26 mouse cellular contexts compared by ENCODE assay signal in the genomic region with DNA sequence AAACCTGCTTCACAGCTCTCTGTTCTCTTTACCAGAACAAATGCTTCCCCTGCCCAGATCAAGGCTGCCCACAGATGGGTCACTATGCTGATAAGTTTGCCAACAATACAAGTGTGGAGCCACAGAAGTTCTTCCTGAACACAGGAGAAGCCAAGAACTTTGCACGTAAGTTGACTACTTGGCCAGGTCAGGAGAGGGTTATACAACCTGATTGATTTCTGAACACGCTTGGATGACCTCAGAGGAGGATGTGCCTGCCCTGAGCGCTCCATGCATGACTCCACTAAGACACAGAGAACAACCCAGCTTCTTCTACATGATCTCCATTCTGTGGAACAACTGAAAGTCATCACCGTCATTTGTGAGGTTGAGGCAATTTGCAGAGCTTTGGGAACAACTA. TPM values are rescaled to one million over a fixed set of nuclear protein-coding genes. Genes with fewer than 3 reads are reported as not detected.
DNase-seq lines count a peak whose midpoint lies in the region; ATAC-seq lines count a peak whose summit lies in the region.
"Had no signal": no experiment of that assay in that cellular context is flagged by ENCODE, and none has a peak within 500 bp of the region (broad histone marks: within the 10 kb centered on the region; RNA-seq: fewer than 3 reads in every experiment).

No protein-coding gene starts in this region.

- no peak overlapping the region for H3K9ac ChIP-seq in kidney, embryonic 16.5 days (replicated peaks; ENCODE audit: low read length)
- H3K9ac ChIP-seq: embryonic facial prominence, embryonic 13.5 days; forebrain, embryonic 12.5 days; forebrain, embryonic 15.5 days; hindbrain, embryonic 12.5 days; hindbrain, embryonic 15.5 days had no signal

- H3K4me3 ChIP-seq in kidney, embryonic 16.5 days (ENCODE audit: low read length), result no peak overlapping the region
- H3K4me3 ChIP-seq: embryonic facial prominence, embryonic 13.5 days; erythroblast, embryonic 14.5 days; forebrain, embryonic 12.5 days; forebrain, embryonic 15.5 days; heart, adult 2 months; heart, embryonic 10.5 days; hindbrain, embryonic 12.5 days; hindbrain, embryonic 15.5 days had no signal

- 53% methylated on average over 4 of the region's 4 CpGs for WGBS in kidney, embryonic 16.5 days

- no peak for ATAC-seq in kidney, embryonic 16.5 days (ENCODE audit: low FRiP score, low TSS enrichment)
- ATAC-seq: forebrain, embryonic 15.5 days; Patski had no signal

- no peaks in the 10 kb centered on the region for H3K4me1 ChIP-seq in kidney, embryonic 16.5 days (ENCODE audit: insufficient read depth, low read length)
- H3K4me1 ChIP-seq: embryonic facial prominence, embryonic 13.5 days; forebrain, embryonic 15.5 days; heart, embryonic 10.5 days; hindbrain, embryonic 12.5 days; hindbrain, embryonic 15.5 days had no signal

- peak; percentile 6 for DNase-seq in kidney, adult 11 months
- no peak for DNase-seq in kidney, postnatal 10 days
- DNase-seq in kidney, adult 9 months, result peak; percentile 41
- peak; percentile 13 for DNase-seq in testis, postnatal 10 days (ENCODE audit: low spot score)
- no peak for DNase-seq in testis, postnatal 14 days (ENCODE audit: low spot score)
- DNase-seq: adrenal gland, postnatal 10 days; B cell, adult 2 months; cerebellum, adult 11 months; cerebellum, adult 2 months; cerebellum, adult 9-11 months; cerebellum, postnatal 25 days; gastrocnemius, postnatal 25 days; heart, adult 2 months had no signal

- no peaks in the 10 kb centered on the region for H3K9me3 ChIP-seq in kidney, embryonic 16.5 days (ENCODE audit: low read length)
- H3K9me3 ChIP-seq: embryonic facial prominence, embryonic 13.5 days; forebrain, embryonic 12.5 days; forebrain, embryonic 15.5 days; heart, embryonic 10.5 days; hindbrain, embryonic 12.5 days; hindbrain, embryonic 15.5 days had no signal

- H3K27me3 ChIP-seq in kidney, embryonic 16.5 days (ENCODE audit: insufficient read depth, low read length), result no peaks in the 10 kb centered on the region
- H3K27me3 ChIP-seq: CH12.LX; embryonic facial prominence, embryonic 13.5 days; forebrain, embryonic 12.5 days; forebrain, embryonic 15.5 days; hindbrain, embryonic 12.5 days; hindbrain, embryonic 15.5 days had no signal

- no peaks in the 10 kb centered on the region for H3K36me3 ChIP-seq in kidney, embryonic 16.5 days (ENCODE audit: insufficient read depth, low read length)
- H3K36me3 ChIP-seq: embryonic facial prominence, embryonic 13.5 days; forebrain, embryonic 12.5 days; forebrain, embryonic 15.5 days; G1E; heart, embryonic 10.5 days; hindbrain, embryonic 12.5 days; hindbrain, embryonic 15.5 days had no signal

- H3K4me2 ChIP-seq in kidney, embryonic 16.5 days (replicated peaks; ENCODE audit: low read depth, low read length), result no peak overlapping the region
- H3K4me2 ChIP-seq: embryonic facial prominence, embryonic 13.5 days; forebrain, embryonic 12.5 days; forebrain, embryonic 15.5 days; hindbrain, embryonic 12.5 days; hindbrain, embryonic 15.5 days had no signal

- no peak overlapping the region for H3K27ac ChIP-seq in kidney, embryonic 16.5 days (ENCODE audit: low read length)
- H3K27ac ChIP-seq: embryonic facial prominence, embryonic 13.5 days; forebrain, embryonic 12.5 days; forebrain, embryonic 15.5 days; heart, adult 2 months; heart, embryonic 10.5 days; hindbrain, embryonic 12.5 days; hindbrain, embryonic 15.5 days had no signal

RNA-seq across cellular contexts. Expression of gene Pnliprp1, which starts 9.4 kb away (rescaled TPM):
- 0.18 and 1.2 TPM in 2 replicates for polyA plus RNA-seq in kidney, embryonic 16.5 days (2015; fragmentation: Nextera tagmentation; extraction: Ambion mirVana)
- polyA plus RNA-seq: cerebellum, adult 2 months; embryonic facial prominence, embryonic 13.5 days; erythroblast, embryonic 14.5 days; forebrain, embryonic 12.5 days; G1E; hindbrain, embryonic 12.5 days; Patski had no signal

RNA-seq across cellular contexts. Expression of gene Pnliprp2, which starts 21.4 kb away (rescaled TPM):
- polyA plus RNA-seq in kidney, embryonic 16.5 days (2015; fragmentation: Nextera tagmentation; extraction: Ambion mirVana), result 0.22 and 0.28 TPM in 2 replicates
- polyA plus RNA-seq: cerebellum, adult 2 months; embryonic facial prominence, embryonic 13.5 days; erythroblast, embryonic 14.5 days; forebrain, embryonic 12.5 days; G1E; heart, adult 2 months; heart, embryonic 14.5 days; heart, postnatal 0 days; hindbrain, embryonic 12.5 days; hindbrain, embryonic 15.5 days; Patski had no signal

RNA-seq across cellular contexts. Expression of gene 1700019N19Rik, which starts 56.1 kb away (rescaled TPM):
- polyA plus RNA-seq in kidney, embryonic 16.5 days (2015; fragmentation: Nextera tagmentation; extraction: Ambion mirVana), result not detected in 2 replicates
- polyA plus RNA-seq: cerebellum, adult 2 months; embryonic facial prominence, embryonic 13.5 days; erythroblast, embryonic 14.5 days; forebrain, embryonic 12.5 days; forebrain, embryonic 15.5 days; G1E; heart, embryonic 10.5 days; heart, embryonic 14.5 days; heart, postnatal 0 days; hindbrain, embryonic 12.5 days; hindbrain, embryonic 15.5 days; Patski had no signal

Comparison
In these comparisons a context has a peak if more than half of its experiments do, and no peak if none do; other contexts are left out.
1. DNase-seq: peak in kidney, adult 11 months (single experiment), kidney, adult 9 months (single experiment) and testis, postnatal 10 days (single experiment); none in kidney, postnatal 10 days (single experiment) and testis, postnatal 14 days (single experiment).